Mouse (Mus musculus): ENCODE measurements around the gene Pfn2.

GRCm38 (mm10) chr3:57845786-57846661 lies 1.9 kb downstream of the Pfn2 start:
- TF ChIP-seq CTCF (IDR thresholded peaks at IDR 0.05; ENCODE audit: insufficient read depth, low read length): no peak
- TF ChIP-seq POLR2A (IDR thresholded peaks at IDR 0.05; ENCODE audit: borderline replicate concordance, extremely low read depth, low read depth, low read length): no peak
